Mouse (Mus musculus) neural tube, embryonic 12.5 days (tissue): ENCODE results near the gene Gm128. TPM values are rescaled to one million over a fixed set of nuclear protein-coding genes. Genes with fewer than 3 reads are reported as not detected.
A peak's percentile ranks its signal among the peaks of the same experiment; 100 is the strongest.

ENCODE experiments used
- ATAC-seq: fragments of 200-750 bp; cut with Nextera tagmentation; 2 replicates; pipeline ENCODE4 v1.8.0; 2017; ENCODE audit warnings: low read depth, mild to moderate bottlenecking, moderate TSS enrichment, moderate library complexity; ENCODE audit not compliant: low FRiP score
- H3K27ac ChIP-seq: fragments of 300-500 bp; sonication (generic); 2 replicates; pipeline ENCODE4 v1.5.1; 2016
- H3K27me3 ChIP-seq: fragments of 300-500 bp; sonication (generic); replicated peaks from 2 replicates; pipeline ENCODE4 v1.6.1; 2016; ENCODE audit warnings: mild to moderate bottlenecking
- H3K36me3 ChIP-seq: fragments of 300-500 bp; sonication (generic); 2 replicates; pipeline ENCODE4 v1.6.1; 2016; ENCODE audit warnings: mild to moderate bottlenecking
- H3K4me1 ChIP-seq: fragments of 300-500 bp; sonication (generic); 2 replicates; pipeline ENCODE4 v1.6.1; 2016
- H3K4me2 ChIP-seq: fragments of 300-500 bp; sonication (generic); replicated peaks from 2 replicates; pipeline ENCODE4 v1.6.1; 2016; ENCODE audit warnings: mild to moderate bottlenecking
- H3K4me3 ChIP-seq: fragments of 300-500 bp; sonication (generic); 2 replicates; pipeline ENCODE4 v1.5.1; 2016
- H3K9ac ChIP-seq: fragments of 300-500 bp; sonication (generic); 2 replicates; pipeline ENCODE4 v1.6.1; 2016; ENCODE audit warnings: mild to moderate bottlenecking
- H3K9me3 ChIP-seq: fragments of 300-500 bp; sonication (generic); 2 replicates; pipeline ENCODE4 v1.6.1; 2016; ENCODE audit warnings: mild to moderate bottlenecking
- WGBS: fragments of 180-500 bp; shearing (Covaris S2); methylation state at CpG from one replicate; pipeline ENCODE4 v1.1.7; 2016; 5-methylcytosine and 5-hydroxymethylcytosine counted together
- polyA plus RNA-seq: library from polyadenylated mRNA; unstranded; fragments of >200 nt; fragmentation: Nextera tagmentation; extraction: Ambion mirVana; gene quantifications from 2 replicates; pipeline ENCODE4 v1.2.1, GENCODE M21; 2016

Gene Gm128
- polyA plus RNA-seq, 1 experiment from 2014 or later = 0.28 TPM

- peaks cover 21% of the 10 kb centered on the region for H3K4me1 ChIP-seq
- peak overlapping the region; percentile 86 for H3K9ac ChIP-seq
- peak overlapping the region; percentile 64 for H3K4me3 ChIP-seq
- H3K4me2 ChIP-seq = peak overlapping the region; percentile 72
- H3K36me3 ChIP-seq = peaks cover 4% of the 10 kb centered on the region
- H3K27me3 ChIP-seq = no peaks in the 10 kb centered on the region
- H3K27ac ChIP-seq = peak overlapping the region; percentile 90
- no peaks in the 10 kb centered on the region for H3K9me3 ChIP-seq
- ATAC-seq = peak; percentile 15; the same call in 1 of the 2 replicates
- under 1% methylated on average over 11 of the region's 11 CpGs for WGBS
Observed at GRCm38 (mm10) chr3:95282381-95282864, 41.0 kb upstream of the Gm128 start.

- peaks cover 21% of the 10 kb centered on the region for H3K4me1 ChIP-seq
- peak within 1 kb of the TSS; percentile 90 for H3K27ac ChIP-seq
- no peaks in the 10 kb centered on the region for H3K9me3 ChIP-seq
- peak; percentile 90 for ATAC-seq
- peak within 1 kb of the TSS; percentile 74 for H3K4me3 ChIP-seq
- no peaks in the 10 kb centered on the region for H3K27me3 ChIP-seq
- peak within 1 kb of the TSS; percentile 72 for H3K4me2 ChIP-seq
- 0 out of 2 replicates have a peak, but pooled peaks cover under 1% of the 10 kb centered on the region for H3K36me3 ChIP-seq
- 1% methylated on average over 53 of the region's 53 CpGs for WGBS
- peak within 1 kb of the TSS; percentile 86 for H3K9ac ChIP-seq
Observed at GRCm38 (mm10) chr3:95281216-95282126, 40.1 kb upstream of the Gm128 start, which contains the start of the genes Mindy1 and Prune1. Mindy1 (plus strand) TSS chr3:95281345. Prune1 (minus strand) TSS chr3:95282076.

GRCm38 (mm10) chr3:95280747-95281146, 39.3 kb upstream of the Gm128 start:
- H3K4me2 ChIP-seq = peak overlapping the region; percentile 72
- no peaks in the 10 kb centered on the region for H3K9me3 ChIP-seq
- WGBS = 44% methylated on average over 8 of the region's 8 CpGs
- no peak for ATAC-seq
- H3K4me3 ChIP-seq = peak overlapping the region; percentile 74
- H3K4me1 ChIP-seq = peaks cover 21% of the 10 kb centered on the region
- no peaks in the 10 kb centered on the region for H3K27me3 ChIP-seq
- no peaks in the 10 kb centered on the region for H3K36me3 ChIP-seq
- H3K27ac ChIP-seq = no peak overlapping the region
- peak overlapping the region; percentile 75 for H3K9ac ChIP-seq

GRCm38 (mm10) chr3:95277149-95277551, 35.8 kb upstream of the Gm128 start:
- Histone ChIP-seq H3K27me3 (no peaks in the 10 kb centered on the region), H3K27ac (no peak overlapping the region), H3K4me3 (no peak overlapping the region), H3K4me2 (no peak overlapping the region), H3K9me3 (no peaks in the 10 kb centered on the region), H3K4me1 (peaks cover 4% of the 10 kb centered on the region; the same call in 1 of the 2 replicates), H3K9ac (no peak overlapping the region), H3K36me3 (0 out of 2 replicates have a peak, but pooled peaks cover 3% of the 10 kb centered on the region)
- WGBS = 94% methylated on average over 1 of the region's 1 CpGs
- ATAC-seq = no peak

GRCm38 (mm10) chr3:95276428-95276934, 35.1 kb upstream of the Gm128 start:
- no peaks in the 10 kb centered on the region for H3K27me3 ChIP-seq
- 0 out of 2 replicates have a peak, but pooled peaks cover 3% of the 10 kb centered on the region for H3K36me3 ChIP-seq
- peaks cover 4% of the 10 kb centered on the region; the same call in 1 of the 2 replicates for H3K4me1 ChIP-seq
- no peak overlapping the region for H3K4me3 ChIP-seq
- no peaks in the 10 kb centered on the region for H3K9me3 ChIP-seq
- ATAC-seq = no peak
- 81% methylated on average over 5 of the region's 5 CpGs for WGBS
- no peak overlapping the region for H3K9ac ChIP-seq
- H3K27ac ChIP-seq = no peak overlapping the region
- no peak overlapping the region for H3K4me2 ChIP-seq

- Histone ChIP-seq H3K9ac (no peak overlapping the region), H3K27ac (no peak overlapping the region), H3K36me3 (0 out of 2 replicates have a peak, but pooled peaks cover 3% of the 10 kb centered on the region), H3K4me1 (no peaks in the 10 kb centered on the region), H3K4me2 (no peak overlapping the region), H3K4me3 (no peak overlapping the region), H3K27me3 (no peaks in the 10 kb centered on the region), H3K9me3 (no peaks in the 10 kb centered on the region)
- WGBS = 85% methylated on average over 6 of the region's 6 CpGs
- ATAC-seq = no peak
Observed at GRCm38 (mm10) chr3:95275161-95275560, 33.8 kb upstream of the Gm128 start.

GRCm38 (mm10) chr3:95274453-95274852, 33.1 kb upstream of the Gm128 start:
- H3K9ac ChIP-seq = no peak overlapping the region
- ATAC-seq = no peak
- H3K27ac ChIP-seq = no peak overlapping the region
- no peak overlapping the region for H3K4me3 ChIP-seq
- no peak overlapping the region for H3K4me2 ChIP-seq
- 0 out of 2 replicates have a peak, but pooled peaks cover 3% of the 10 kb centered on the region for H3K36me3 ChIP-seq
- no peaks in the 10 kb centered on the region for H3K9me3 ChIP-seq
- 94% methylated on average over 4 of the region's 4 CpGs for WGBS
- no peaks in the 10 kb centered on the region for H3K4me1 ChIP-seq
- H3K27me3 ChIP-seq = no peaks in the 10 kb centered on the region

GRCm38 (mm10) chr3:95273471-95273870, 32.1 kb upstream of the Gm128 start:
- H3K4me1 ChIP-seq = no peaks in the 10 kb centered on the region
- no peak overlapping the region for H3K4me3 ChIP-seq
- H3K36me3 ChIP-seq = peaks cover 11% of the 10 kb centered on the region; the same call in 1 of the 2 replicates
- no peaks in the 10 kb centered on the region for H3K9me3 ChIP-seq
- H3K27me3 ChIP-seq = no peaks in the 10 kb centered on the region
- no peak for ATAC-seq
- no peak overlapping the region for H3K4me2 ChIP-seq
- no peak overlapping the region for H3K27ac ChIP-seq
- no peak overlapping the region for H3K9ac ChIP-seq
- 98% methylated on average over 5 of the region's 5 CpGs for WGBS

- Histone ChIP-seq H3K9ac (no peak overlapping the region), H3K27ac (no peak overlapping the region), H3K4me1 (no peaks in the 10 kb centered on the region), H3K36me3 (peaks cover 30% of the 10 kb centered on the region), H3K9me3 (no peaks in the 10 kb centered on the region), H3K4me2 (no peak overlapping the region), H3K27me3 (no peaks in the 10 kb centered on the region), H3K4me3 (no peak overlapping the region)
- no peak for ATAC-seq
- 85% methylated on average over 12 of the region's 12 CpGs for WGBS
Observed at GRCm38 (mm10) chr3:95270766-95271364, 29.5 kb upstream of the Gm128 start.

- Histone ChIP-seq H3K4me2 (no peak overlapping the region), H3K9ac (0 out of 2 replicates have a peak overlapping the region, but pooled peaks have one; percentile 21), H3K36me3 (peaks cover 33% of the 10 kb centered on the region), H3K27me3 (no peaks in the 10 kb centered on the region), H3K4me1 (no peaks in the 10 kb centered on the region), H3K4me3 (no peak overlapping the region), H3K9me3 (no peaks in the 10 kb centered on the region), H3K27ac (no peak overlapping the region)
- no peak for ATAC-seq
- WGBS = 87% methylated on average over 5 of the region's 5 CpGs
Observed at GRCm38 (mm10) chr3:95269789-95270188, 28.4 kb upstream of the Gm128 start.

GRCm38 (mm10) chr3:95267855-95268254, 26.5 kb upstream of the Gm128 start:
- no peaks in the 10 kb centered on the region for H3K9me3 ChIP-seq
- H3K4me2 ChIP-seq = no peak overlapping the region
- H3K27me3 ChIP-seq = no peaks in the 10 kb centered on the region
- H3K4me1 ChIP-seq = no peaks in the 10 kb centered on the region
- peaks cover 41% of the 10 kb centered on the region for H3K36me3 ChIP-seq
- H3K27ac ChIP-seq = no peak overlapping the region
- ATAC-seq = no peak
- H3K4me3 ChIP-seq = no peak overlapping the region
- no peak overlapping the region for H3K9ac ChIP-seq

- Histone ChIP-seq H3K4me3 (no peak overlapping the region), H3K27me3 (no peaks in the 10 kb centered on the region), H3K4me2 (no peak overlapping the region), H3K9me3 (no peaks in the 10 kb centered on the region), H3K36me3 (peaks cover 57% of the 10 kb centered on the region), H3K27ac (no peak overlapping the region), H3K9ac (no peak overlapping the region), H3K4me1 (no peaks in the 10 kb centered on the region)
- no peak for ATAC-seq
- WGBS = 95% methylated on average over 3 of the region's 3 CpGs
Observed at GRCm38 (mm10) chr3:95266052-95266451, 24.7 kb upstream of the Gm128 start.
